Mouse (Mus musculus) lung, embryonic 15.5 days (tissue): ENCODE measurements around the gene Rpsa. TPM values are rescaled to one million over a fixed set of nuclear protein-coding genes. Genes with fewer than 3 reads are reported as not detected.
"Not testable (repeated sequence)": the region's sequence is repeated elsewhere in the genome, so short reads cannot be mapped to it uniquely, and the experiment has no call there.

ENCODE experiments used
- ATAC-seq: fragments of 200-750 bp; cut with Nextera tagmentation; 2 replicates; pipeline ENCODE4 v1.8.0; 2017; ENCODE audit warnings: moderate number of reproducible peaks, borderline replicate concordance; ENCODE audit not compliant: low FRiP score, low TSS enrichment; ENCODE audit errors: extremely low read depth
- H3K27ac ChIP-seq: fragments of 300-500 bp; sonication (generic); 2 replicates; pipeline ENCODE4 v1.5.1; 2015; ENCODE audit warnings: moderate library complexity, mild to moderate bottlenecking, inconsistent platforms
- H3K27me3 ChIP-seq: fragments of 300-500 bp; sonication (generic); 2 replicates; pipeline ENCODE4 v1.6.1; 2015; ENCODE audit warnings: inconsistent platforms
- H3K36me3 ChIP-seq: fragments of 300-500 bp; sonication (generic); 2 replicates; pipeline ENCODE4 v1.6.1; 2015; ENCODE audit warnings: inconsistent platforms
- H3K4me1 ChIP-seq: fragments of 300-500 bp; sonication (generic); 2 replicates; pipeline ENCODE4 v1.6.1; 2015; ENCODE audit warnings: inconsistent platforms
- H3K4me2 ChIP-seq: fragments of 300-500 bp; sonication (generic); 2 replicates; pipeline ENCODE4 v1.6.1; 2015; ENCODE audit warnings: inconsistent platforms, mild to moderate bottlenecking, moderate library complexity
- H3K4me3 ChIP-seq: fragments of 300-500 bp; sonication (generic); 2 replicates; pipeline ENCODE4 v1.5.1; 2015; ENCODE audit warnings: mild to moderate bottlenecking, inconsistent platforms
- H3K9ac ChIP-seq: fragments of 300-500 bp; sonication (generic); 2 replicates; pipeline ENCODE4 v1.6.1; 2015; ENCODE audit warnings: inconsistent platforms
- H3K9me3 ChIP-seq: fragments of 300-500 bp; sonication (generic); 2 replicates; pipeline ENCODE4 v1.6.1; 2016; ENCODE audit warnings: inconsistent platforms
- WGBS: fragments of 180-500 bp; shearing (Covaris S2); methylation state at CpG from one replicate; pipeline ENCODE4 v1.1.7; 2015; 5-methylcytosine and 5-hydroxymethylcytosine counted together
- polyA plus RNA-seq: library from polyadenylated mRNA; unstranded; fragments of >200 nt; fragmentation: Nextera tagmentation; extraction: Ambion mirVana; gene quantifications from 2 replicates; pipeline ENCODE4 v1.2.1, GENCODE M21; 2015

The Rpsa gene
- polyA plus RNA-seq, 1 experiment from 2014 or later = 1,474 TPM

DNA sequence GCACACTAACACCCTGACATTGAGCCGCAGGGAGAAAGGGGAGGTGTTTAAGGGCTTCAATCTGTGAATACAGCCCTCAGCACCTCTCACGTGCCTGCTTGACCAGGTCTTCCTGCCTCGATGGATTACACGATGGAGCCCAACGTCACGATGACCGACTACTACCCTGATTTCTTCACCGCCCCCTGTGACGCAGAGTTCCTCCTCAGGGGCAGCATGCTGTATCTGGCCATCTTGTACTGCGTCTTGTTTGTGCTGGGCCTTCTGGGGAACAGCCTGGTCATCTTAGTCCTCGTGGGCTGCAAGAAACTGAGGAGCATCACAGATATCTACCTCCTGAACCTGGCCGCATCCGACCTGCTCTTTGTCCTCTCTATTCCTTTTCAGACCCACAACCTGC is 33.8 kb upstream of the Rpsa start:
- H3K9me3 ChIP-seq = no peaks in the 10 kb centered on the region
- no peaks in the 10 kb centered on the region for H3K27me3 ChIP-seq
- no peaks in the 10 kb centered on the region for H3K36me3 ChIP-seq
- no peaks in the 10 kb centered on the region for H3K4me1 ChIP-seq
- no peak for ATAC-seq
- WGBS = 86% methylated on average over 13 of the region's 13 CpGs
- no peak overlapping the region for H3K27ac ChIP-seq
- no peak overlapping the region for H3K9ac ChIP-seq
- no peak overlapping the region for H3K4me3 ChIP-seq
- no peak overlapping the region for H3K4me2 ChIP-seq

DNA sequence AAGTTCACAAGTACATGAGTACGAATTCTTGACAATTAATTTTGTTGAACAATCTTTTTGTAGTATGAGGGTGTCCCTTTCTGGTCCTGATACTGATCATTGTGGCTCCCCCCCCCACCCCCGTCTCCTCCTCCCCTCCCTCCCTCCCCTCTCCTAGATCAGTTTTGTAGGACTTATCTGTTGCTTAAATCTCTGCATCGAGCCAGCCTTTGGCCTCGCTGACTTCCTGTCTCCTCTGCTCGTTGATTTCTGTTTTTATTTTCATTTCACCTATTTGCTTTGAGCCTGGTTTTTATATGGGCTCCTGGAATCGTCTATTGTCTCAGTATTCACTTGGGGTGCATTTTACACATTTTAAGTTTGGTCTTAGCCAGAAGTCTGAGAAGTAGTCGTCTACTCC is 31.6 kb upstream of the Rpsa start:
- no peak overlapping the region for H3K4me3 ChIP-seq
- H3K9ac ChIP-seq = no peak overlapping the region
- H3K36me3 ChIP-seq = no peaks in the 10 kb centered on the region
- no peak overlapping the region for H3K4me2 ChIP-seq
- H3K4me1 ChIP-seq = no peaks in the 10 kb centered on the region
- H3K9me3 ChIP-seq = no peaks in the 10 kb centered on the region
- H3K27ac ChIP-seq = no peak overlapping the region
- no peak for ATAC-seq
- H3K27me3 ChIP-seq = no peaks in the 10 kb centered on the region
- WGBS = 51% methylated on average over 7 of the region's 7 CpGs

DNA sequence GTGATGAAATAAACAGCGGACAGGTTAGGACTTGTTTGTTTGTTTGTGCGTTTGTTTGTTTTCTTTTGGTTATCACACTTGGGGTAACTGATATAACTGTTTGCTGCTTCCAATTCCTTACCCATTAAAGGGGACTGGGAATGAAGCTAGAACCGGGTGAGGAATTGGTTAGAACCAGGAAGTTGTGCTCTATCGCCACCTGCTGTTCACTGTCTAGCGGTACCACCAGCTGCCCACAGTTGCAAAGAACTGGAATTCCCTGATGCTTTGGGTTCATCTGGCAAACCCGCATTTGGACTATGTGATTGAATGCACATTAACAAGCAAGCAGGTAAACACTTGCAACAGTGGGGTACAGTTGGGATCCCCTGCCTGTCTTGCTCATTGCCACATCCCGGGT is 28.8 kb upstream of the Rpsa start:
- no peak; the same call in 1 of the 2 replicates for ATAC-seq
- WGBS = 16% methylated on average over 7 of the region's 7 CpGs
- Histone ChIP-seq H3K4me2 (no peak overlapping the region), H3K4me3 (no peak overlapping the region), H3K36me3 (no peaks in the 10 kb centered on the region), H3K9me3 (0 out of 2 replicates have a peak, but pooled peaks cover 6% of the 10 kb centered on the region), H3K9ac (no peak overlapping the region), H3K4me1 (no peaks in the 10 kb centered on the region), H3K27me3 (no peaks in the 10 kb centered on the region), H3K27ac (no peak overlapping the region)

DNA sequence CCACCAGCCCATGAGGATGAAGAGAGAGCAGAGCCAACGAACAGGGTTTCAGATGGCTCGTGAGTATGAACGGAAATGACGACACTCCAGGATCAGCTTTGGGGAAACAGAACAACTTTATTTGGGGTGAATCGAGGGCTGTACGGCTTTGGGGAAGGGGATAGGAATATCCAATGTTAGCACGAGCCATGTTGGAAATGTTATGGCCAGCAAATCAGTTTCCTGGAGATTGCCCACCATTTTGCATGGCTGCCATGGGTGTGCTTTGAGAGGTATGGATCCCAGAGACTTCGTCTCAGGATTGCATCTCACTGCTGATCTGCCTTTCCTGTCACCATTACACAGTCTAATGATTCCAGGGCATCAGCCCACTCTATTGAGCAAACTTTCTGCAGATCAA is 28.2 kb upstream of the Rpsa start:
- no peak overlapping the region for H3K4me2 ChIP-seq
- H3K9ac ChIP-seq = no peak overlapping the region
- WGBS = 83% methylated on average over 8 of the region's 8 CpGs
- no peak for ATAC-seq
- H3K9me3 ChIP-seq = 0 out of 2 replicates have a peak, but pooled peaks cover 8% of the 10 kb centered on the region
- H3K27me3 ChIP-seq = no peaks in the 10 kb centered on the region
- no peaks in the 10 kb centered on the region for H3K36me3 ChIP-seq
- no peaks in the 10 kb centered on the region for H3K4me1 ChIP-seq
- H3K27ac ChIP-seq = no peak overlapping the region
- no peak overlapping the region for H3K4me3 ChIP-seq

DNA sequence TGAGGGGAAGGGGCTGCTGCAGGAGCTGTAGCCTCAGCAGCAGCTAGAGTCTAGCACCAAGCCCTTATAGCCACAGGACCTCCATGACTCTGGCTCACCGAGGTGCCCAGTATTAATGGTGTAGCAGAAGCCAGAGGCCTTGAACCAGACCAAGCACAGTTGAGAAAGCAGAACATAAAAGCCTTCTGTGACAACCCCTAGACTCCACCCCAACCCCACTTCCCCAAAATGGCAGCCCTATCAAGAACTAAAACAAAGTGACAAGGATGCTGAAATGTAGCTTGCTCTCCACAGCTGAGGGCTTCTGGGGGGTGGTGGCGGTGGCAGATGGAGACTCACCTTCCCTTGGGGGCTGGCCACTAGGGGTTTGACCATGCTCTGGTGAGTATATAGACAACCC is 26.3 kb upstream of the Rpsa start:
- Histone ChIP-seq H3K36me3 (no peaks in the 10 kb centered on the region), H3K4me3 (no peak overlapping the region), H3K9ac (no peak overlapping the region), H3K4me2 (no peak overlapping the region), H3K27me3 (no peaks in the 10 kb centered on the region), H3K4me1 (no peaks in the 10 kb centered on the region), H3K27ac (no peak overlapping the region), H3K9me3 (0 out of 2 replicates have a peak, but pooled peaks cover 9% of the 10 kb centered on the region)
- ATAC-seq = no peak
- WGBS = 88% methylated on average over 2 of the region's 2 CpGs

DNA sequence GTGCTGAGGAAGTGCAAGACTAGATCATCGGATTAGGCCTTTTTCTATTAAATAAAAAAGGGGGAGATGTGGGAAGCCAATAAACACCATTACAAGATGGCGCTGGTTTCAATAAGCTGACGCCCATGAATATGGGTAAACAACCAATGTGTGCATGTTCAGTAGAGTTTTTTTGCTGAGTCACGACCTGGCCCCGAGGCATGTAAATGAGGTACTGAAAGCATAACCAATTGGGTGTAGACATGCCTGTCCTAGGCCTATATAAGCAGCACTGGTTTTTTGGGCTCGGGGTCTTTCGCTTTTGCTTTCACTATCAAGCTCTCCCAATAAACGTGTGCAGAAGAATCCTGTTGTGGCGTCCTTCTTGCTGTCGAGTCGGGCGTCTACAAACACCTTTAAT is 18.5 kb upstream of the Rpsa start:
- WGBS = 90% methylated on average over 12 of the region's 12 CpGs
- not testable (repeated sequence) for H3K4me3 ChIP-seq, H3K9ac ChIP-seq, H3K4me2 ChIP-seq, H3K27me3 ChIP-seq, H3K4me1 ChIP-seq, H3K9me3 ChIP-seq, H3K27ac ChIP-seq, H3K36me3 ChIP-seq, ATAC-seq

DNA sequence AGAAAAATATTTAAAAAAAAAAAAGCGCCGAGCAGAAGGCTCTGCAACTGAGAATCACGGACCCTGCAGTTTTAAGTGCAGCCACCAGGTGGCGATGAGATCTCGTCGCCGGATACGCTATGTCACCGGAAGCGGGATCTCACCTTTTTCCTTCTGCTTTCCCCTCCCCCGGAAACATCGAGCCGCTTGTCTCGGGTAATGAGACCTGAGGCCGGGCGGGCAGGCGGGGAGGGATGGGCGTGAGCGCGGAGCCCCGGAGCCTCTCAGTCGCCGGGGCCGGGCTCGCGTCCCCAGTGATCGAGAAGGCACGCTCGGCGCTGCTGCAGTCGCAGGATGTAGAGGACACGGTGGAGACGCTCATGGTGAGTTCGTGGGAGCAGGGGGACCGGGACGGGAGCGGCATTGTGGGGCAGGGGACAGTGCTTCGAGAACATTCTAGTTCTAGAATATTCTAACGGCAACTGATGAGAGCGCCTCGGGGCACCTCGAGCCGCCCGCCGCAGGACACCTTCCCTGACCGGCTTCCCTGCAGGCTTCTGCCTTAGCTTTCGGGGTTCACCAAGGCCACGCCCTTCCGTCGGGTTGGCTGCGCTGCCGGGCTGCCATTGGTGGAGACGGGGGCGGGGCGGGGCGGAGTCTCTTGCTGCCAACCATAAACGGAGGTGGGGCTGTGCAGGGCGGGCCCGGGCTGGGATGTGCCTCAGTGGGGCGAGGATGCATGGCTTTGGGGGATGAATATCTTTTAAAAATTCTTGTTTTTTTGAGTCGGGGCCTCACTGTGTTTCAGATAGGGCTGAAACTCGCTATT is 17.1 kb upstream of the Rpsa start, which contains the start of gene Slc25a38:
Gene Slc25a38 (plus strand): TSS at position 164 of the 808 bp plus-strand sequence.
- Histone ChIP-seq H3K36me3 (no peaks in the 10 kb centered on the region), H3K4me2 (peak within 1 kb of the TSS; percentile 59), H3K4me1 (peaks cover 6% of the 10 kb centered on the region), H3K9ac (peak within 1 kb of the TSS; percentile 75), H3K9me3 (no peaks in the 10 kb centered on the region), H3K27ac (peak within 1 kb of the TSS; percentile 97), H3K4me3 (peak within 1 kb of the TSS; percentile 95), H3K27me3 (no peaks in the 10 kb centered on the region)
- WGBS = under 1% methylated on average over 62 of the region's 62 CpGs
- peak; percentile 98 for ATAC-seq

DNA sequence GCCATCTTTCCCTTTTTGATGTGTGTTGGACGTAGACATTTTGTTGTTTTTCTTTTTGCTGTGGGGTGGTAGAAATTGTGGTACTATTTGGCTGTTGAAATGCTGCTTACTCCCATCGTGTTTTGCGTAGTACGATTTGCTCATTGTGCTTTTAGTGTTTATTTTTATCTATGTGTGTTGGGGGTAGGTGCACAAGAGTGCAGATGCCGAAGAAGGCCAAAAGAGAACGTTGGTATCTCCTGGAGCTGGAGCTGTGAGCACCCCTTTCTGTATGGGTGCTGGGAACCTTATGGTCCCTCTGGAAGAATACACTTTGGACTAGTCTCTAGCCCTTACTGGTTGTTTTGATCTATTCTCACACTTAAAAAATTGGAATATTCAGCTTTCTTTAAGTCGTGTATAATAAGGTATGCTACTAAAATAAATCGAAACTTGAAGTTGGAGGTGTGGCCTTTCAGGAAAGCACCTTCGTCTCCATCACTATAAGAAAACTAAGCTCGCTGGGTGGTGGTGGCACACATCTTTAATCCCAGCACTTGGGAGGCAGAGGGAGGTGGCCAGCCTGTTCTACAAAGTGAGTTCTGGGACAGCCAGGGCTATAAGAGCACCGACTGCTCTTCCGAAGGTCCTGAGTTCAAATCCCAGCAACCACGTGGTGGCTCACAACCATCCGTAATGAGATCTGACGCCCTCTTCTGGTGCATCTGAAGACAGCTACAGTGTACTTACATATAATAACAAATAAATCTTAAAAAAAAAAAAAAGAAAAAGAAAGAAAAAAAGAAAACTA is 16.1 kb upstream of the Rpsa start:
- H3K4me1 ChIP-seq = peaks cover 6% of the 10 kb centered on the region
- H3K27ac ChIP-seq = peak overlapping the region; percentile 97
- H3K4me3 ChIP-seq = peak overlapping the region; percentile 95
- H3K9me3 ChIP-seq = no peaks in the 10 kb centered on the region
- WGBS = 65% methylated on average over 15 of the region's 15 CpGs
- no peaks in the 10 kb centered on the region for H3K36me3 ChIP-seq
- peak overlapping the region; percentile 75; the same call in 1 of the 2 replicates for H3K9ac ChIP-seq
- no peaks in the 10 kb centered on the region for H3K27me3 ChIP-seq
- peak overlapping the region; percentile 59 for H3K4me2 ChIP-seq
- ATAC-seq = no peak

DNA sequence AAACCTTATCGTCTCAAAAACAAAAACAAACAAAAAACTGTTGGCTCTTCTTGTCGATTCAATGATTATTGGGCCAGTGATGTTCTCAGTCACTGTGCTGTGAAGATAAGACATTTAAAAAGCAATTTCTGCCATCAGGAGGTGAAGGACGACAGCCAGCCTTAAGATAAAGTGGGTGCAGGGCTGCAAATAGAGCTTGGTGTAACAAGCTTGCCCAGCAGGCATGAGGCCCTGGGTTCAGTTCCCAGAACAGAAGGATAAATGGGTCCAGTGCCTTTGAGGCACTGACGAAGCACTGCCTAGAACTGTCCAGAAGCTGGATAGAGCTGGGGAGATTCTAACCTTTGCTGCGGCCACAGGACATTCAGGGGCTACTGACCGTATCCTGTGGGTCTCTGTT is 15.0 kb upstream of the Rpsa start:
- H3K27ac ChIP-seq = no peak overlapping the region
- H3K4me2 ChIP-seq = no peak overlapping the region

DNA sequence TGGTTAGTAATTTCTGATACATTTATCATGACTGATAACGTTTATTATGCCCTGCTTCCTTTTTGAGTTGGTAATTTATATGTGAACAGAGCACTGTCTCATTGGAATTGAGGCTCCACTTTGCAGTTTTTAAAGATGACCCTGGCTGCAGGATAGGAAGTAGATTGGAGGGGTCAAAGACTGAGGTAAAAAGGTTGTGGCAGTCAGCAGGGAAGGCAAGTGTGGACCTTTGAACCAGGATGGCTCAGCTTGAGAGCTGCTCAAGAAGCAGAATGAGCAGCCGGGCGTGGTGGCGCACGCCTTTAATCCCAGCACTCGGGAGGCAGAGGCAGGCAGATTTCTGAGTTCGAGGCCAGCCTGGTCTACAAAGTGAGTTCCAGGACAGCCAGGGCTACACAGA is 14.0 kb upstream of the Rpsa start:
- Histone ChIP-seq H3K4me2 (no peak overlapping the region), H3K4me1 (peaks cover 6% of the 10 kb centered on the region), H3K9me3 (no peaks in the 10 kb centered on the region), H3K27me3 (no peaks in the 10 kb centered on the region), H3K4me3 (no peak overlapping the region), H3K36me3 (peaks cover 11% of the 10 kb centered on the region), H3K27ac (no peak overlapping the region), H3K9ac (no peak overlapping the region)
- WGBS = 88% methylated on average over 7 of the region's 7 CpGs
- no peak for ATAC-seq

More for the DNA sequence above, 15.0 kb upstream of the Rpsa start:
- no peak overlapping the region for H3K9ac ChIP-seq
- H3K36me3 ChIP-seq = peaks cover 4% of the 10 kb centered on the region
- H3K9me3 ChIP-seq = no peaks in the 10 kb centered on the region
- no peaks in the 10 kb centered on the region for H3K27me3 ChIP-seq
- H3K4me1 ChIP-seq = peaks cover 6% of the 10 kb centered on the region
- ATAC-seq = no peak
- 85% methylated on average over 6 of the region's 6 CpGs for WGBS
- no peak overlapping the region for H3K4me3 ChIP-seq

DNA sequence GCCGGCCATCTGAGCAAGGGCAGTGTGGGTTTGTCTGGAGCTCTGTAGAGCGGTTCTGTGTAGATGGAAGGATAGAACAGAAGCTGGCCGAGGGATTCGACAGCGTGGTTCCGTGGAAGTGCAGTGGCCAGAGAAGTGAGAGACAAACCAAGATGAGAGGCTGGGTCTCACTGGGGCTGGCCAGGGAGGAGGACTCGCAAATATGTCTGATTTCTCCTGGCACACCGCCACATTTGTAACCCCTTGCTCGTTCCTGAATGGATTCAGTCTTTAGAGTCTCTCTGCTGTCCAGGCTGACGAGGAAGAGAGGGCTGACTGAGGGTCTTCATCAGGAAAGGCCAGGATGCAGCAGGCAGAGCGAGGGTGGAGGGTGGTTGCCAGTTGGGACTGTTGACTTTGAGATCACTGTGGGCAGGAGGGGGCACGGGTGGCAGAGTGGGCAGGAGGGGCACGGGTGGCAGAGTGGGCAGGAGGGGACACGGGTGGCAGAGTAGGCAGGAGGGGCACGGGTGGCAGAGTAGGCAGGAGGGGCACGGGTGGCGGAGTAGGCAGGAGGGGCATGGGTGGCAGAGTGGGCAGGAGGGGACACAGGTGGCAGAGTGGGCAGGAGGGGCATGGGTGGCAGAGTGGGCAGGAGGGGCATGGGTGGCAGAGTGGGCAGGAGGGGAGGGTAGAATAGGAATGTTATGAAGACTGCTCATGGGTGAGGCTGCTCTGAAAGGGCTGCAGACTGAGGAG is 13.3 kb upstream of the Rpsa start:
- H3K9me3 ChIP-seq = no peaks in the 10 kb centered on the region
- peaks cover 6% of the 10 kb centered on the region for H3K4me1 ChIP-seq
- no peak overlapping the region for H3K4me2 ChIP-seq
- H3K4me3 ChIP-seq = no peak overlapping the region
- H3K36me3 ChIP-seq = peaks cover 13% of the 10 kb centered on the region
- 78% methylated on average over 17 of the region's 17 CpGs for WGBS
- no peak overlapping the region for H3K9ac ChIP-seq
- no peak for ATAC-seq
- H3K27me3 ChIP-seq = no peaks in the 10 kb centered on the region
- H3K27ac ChIP-seq = no peak overlapping the region
